Mouse (Mus musculus): ENCODE measurements at regions not wholly inside any gene's neighbourhood (a gene's known extent, or its start where the extent isn't known, plus 50 kb on each side); places are given as distances from the start of the nearest gene placed in this dataset.

DNA sequence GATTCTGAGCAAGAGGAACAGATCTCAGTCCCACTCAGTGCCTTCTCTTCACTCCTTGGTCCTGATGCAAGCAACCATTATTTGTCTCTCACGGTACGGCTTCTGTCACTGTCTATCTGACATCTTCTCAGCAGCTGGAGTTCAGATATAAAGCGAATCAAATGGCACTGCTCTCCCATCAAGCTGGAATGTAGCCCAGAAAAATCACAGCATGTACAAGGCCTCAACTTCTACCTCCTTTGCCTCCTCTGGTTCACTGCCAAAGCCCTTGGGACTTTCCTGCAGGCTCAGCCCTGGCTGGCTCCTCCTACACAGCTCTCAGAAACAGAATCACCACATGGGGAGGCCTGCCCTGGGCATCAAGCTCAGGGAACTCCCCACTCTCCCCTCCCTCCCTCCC, 107.1 kb upstream of the Prok2 start:
- no peak for DNase-seq (ENCODE audit: low read depth, low spot score)

DNA sequence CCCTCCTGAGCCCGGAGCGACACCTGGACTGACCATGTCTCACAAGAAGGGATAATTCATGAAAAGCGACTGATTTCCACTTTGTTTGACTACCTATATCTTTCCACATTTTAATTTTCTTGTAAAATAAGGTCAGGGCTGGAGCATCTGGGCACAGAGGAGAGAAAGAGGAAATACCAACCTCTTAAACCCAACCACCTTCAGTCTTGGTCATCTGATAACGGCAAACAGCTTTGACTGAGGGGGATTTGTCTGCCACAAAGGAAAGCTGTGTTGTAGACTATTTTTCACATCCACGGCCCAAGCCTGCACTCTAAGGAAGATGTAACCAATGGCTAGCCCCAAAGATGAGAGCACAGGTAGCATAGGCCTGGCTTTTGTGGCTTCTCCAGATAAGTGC, 101.4 kb upstream of the Prok2 start:
- DNase-seq (ENCODE audit: low read depth, low spot score), result no peak

DNA sequence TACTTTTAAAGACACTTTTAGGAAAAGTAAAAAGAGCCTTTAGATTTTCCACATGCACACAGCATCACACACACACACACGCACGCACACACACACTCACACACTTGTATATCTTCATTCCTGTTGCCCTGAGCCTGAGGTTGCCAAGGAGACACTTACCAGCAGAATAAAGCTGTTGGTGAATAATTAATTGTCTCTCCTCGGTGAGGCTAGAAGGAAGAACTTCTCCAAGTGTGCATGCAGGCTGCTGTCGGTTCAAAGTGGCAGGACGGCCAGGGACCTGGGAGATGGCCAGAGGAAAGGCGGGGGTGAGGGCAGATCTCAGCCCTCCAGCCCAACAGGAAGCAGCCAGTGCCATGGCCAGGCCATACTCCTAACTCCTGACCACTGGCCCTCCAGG, 98.6 kb upstream of the Prok2 start:
- no peak for DNase-seq (ENCODE audit: low read depth, low spot score)

- no peak for DNase-seq (ENCODE audit: low read depth, low spot score)
Measured at GRCm38 (mm10) chr6:99822471-99822870, 96.3 kb upstream of the Prok2 start.

- no peak for DNase-seq (ENCODE audit: low read depth, low spot score)
Measured at GRCm38 (mm10) chr6:99819255-99819929, 93.2 kb upstream of the Prok2 start.

DNA sequence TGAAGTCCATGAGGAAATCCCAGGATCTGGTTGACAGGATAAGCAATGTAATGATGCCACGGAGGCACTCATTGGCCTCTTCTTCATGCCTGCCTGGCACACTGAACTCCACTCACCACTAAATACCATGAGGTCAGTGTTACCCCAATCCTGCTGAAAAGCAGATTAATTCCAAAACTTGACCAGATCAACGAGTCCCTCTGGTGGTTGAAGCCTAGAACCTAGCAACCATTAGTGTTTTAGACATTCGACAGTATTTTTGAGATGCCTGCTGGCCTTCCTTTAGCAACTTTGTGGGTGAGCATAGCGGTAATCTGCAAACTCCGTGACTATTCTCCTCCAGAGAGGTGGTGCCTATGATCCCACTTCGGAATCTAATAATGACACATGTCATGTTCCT, 92.3 kb upstream of the Prok2 start:
- no peak for DNase-seq (ENCODE audit: low read depth, low spot score)

GRCm38 (mm10) chr6:99817245-99817644, 91.1 kb upstream of the Prok2 start:
- no peak for DNase-seq (ENCODE audit: low read depth, low spot score)

- no peak for DNase-seq (ENCODE audit: low read depth, low spot score)
Measured at GRCm38 (mm10) chr6:99813102-99813501, 86.9 kb upstream of the Prok2 start.

DNA sequence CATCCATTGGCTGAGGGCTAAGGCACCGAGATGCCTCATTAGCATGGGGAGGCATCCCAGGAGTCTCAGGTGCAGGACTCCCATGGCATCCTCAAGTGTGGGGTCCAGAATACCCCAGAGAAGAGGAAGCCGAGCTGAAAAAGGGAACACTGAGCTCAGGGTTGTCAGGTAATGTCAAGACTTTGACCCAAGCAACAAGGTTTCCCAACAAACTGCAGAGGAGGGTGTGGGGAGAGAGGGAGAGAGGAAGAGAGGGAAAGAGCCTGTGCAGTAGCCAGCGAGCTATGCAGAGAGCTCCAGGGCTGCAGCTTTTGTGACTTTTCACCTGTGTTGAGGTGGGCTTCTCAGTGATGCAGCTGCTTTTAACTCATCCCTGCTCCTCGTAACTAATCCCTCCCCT, 85.7 kb upstream of the Prok2 start:
- DNase-seq (ENCODE audit: low read depth, low spot score), result no peak

DNA sequence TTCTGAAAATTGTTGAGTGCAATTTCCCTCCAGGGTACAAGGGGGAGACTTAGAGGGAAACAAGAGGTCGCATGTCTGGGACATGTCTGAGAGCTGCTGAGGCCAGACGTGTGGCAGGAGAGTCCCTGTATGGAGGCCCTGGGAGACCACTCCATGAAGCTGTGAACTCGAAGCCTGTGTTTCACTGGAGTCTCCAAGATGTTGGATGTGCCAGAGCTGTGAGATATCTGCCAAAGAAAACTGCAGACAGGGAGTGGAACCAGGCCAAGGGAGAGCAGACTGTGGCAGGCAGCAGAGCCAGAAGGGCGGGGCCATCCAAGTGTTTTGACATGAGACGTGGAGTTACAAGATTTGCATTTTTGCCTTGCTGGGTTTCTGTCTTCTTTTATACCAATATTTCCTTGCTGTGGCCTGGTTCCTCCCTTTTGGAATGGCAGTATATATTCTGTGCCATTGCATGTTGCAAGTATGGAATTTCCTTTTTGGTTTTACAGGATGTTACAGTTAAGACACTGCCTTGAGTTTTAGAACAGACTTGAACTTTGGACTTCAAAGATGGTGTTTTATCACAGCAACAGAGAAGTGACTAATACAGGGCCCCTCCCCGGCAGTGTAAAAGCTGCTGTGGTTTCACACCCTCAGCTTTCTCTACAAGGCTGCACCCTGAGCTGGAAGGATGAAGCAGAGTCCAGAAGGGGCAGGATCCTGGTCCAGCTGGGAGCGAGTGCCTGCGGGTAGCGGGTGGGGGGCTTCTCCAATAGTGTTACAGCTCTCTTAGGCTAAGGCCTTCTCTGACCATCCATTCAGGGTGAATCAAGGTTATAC, 85.0 kb upstream of the Prok2 start:
- DNase-seq (ENCODE audit: low read depth, low spot score), result no peak

DNA sequence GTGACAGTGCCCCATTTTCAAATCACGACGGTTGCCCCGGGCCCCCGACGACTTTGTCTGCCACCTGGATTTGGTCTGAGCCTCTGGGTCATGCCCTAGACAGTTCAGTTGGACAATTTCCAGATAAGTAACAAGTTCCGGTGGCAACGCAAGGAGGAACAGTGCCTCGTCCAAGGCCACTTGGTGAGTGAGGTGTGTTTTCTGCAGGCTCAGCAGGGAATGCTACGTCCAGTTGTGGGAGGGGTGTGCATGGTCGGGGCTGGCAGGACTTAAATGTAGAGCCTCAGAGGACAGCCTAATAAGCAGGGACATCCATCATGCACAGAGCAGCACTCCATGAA, 78.7 kb upstream of the Prok2 start:
- DNase-seq (ENCODE audit: low read depth, low spot score), result no peak

- DNase-seq (ENCODE audit: low read depth, low spot score), result peak; percentile 53
Measured at GRCm38 (mm10) chr6:99803983-99804904, 78.1 kb upstream of the Prok2 start.

- DNase-seq (ENCODE audit: low read depth, low spot score), result no peak
Measured at GRCm38 (mm10) chr6:99800919-99801318, 74.7 kb upstream of the Prok2 start.

- DNase-seq (ENCODE audit: low read depth, low spot score), result no peak
Measured at GRCm38 (mm10) chr6:99800324-99800723, 74.1 kb upstream of the Prok2 start.

- DNase-seq (ENCODE audit: low read depth, low spot score), result no peak
Measured at GRCm38 (mm10) chr6:99796390-99796789, 70.2 kb upstream of the Prok2 start.

GRCm38 (mm10) chr6:99793546-99793945, 67.4 kb upstream of the Prok2 start:
- no peak for DNase-seq (ENCODE audit: low read depth, low spot score)

DNA sequence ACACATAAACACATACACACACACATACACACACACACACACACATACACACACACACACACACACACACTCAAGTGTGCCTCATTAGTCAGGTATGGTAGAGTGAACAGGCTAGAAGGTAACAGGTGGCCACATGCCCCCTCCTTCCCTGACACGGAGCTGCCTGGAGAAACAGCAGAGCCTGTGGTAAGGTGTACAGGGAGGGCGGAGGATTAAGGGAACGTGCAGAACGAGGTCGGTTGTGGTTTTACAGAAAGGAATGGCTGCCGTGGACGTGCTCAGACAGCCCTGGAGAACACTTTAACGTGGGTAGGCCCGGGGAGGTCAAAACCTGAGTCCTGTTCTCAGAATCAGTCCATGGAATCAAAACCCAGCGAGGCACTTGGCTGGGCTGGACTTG, 66.2 kb upstream of the Prok2 start:
- no peak for DNase-seq (ENCODE audit: low read depth, low spot score)

GRCm38 (mm10) chr6:99786977-99787376, 60.8 kb upstream of the Prok2 start:
- DNase-seq (ENCODE audit: low read depth, low spot score), result no peak

DNA sequence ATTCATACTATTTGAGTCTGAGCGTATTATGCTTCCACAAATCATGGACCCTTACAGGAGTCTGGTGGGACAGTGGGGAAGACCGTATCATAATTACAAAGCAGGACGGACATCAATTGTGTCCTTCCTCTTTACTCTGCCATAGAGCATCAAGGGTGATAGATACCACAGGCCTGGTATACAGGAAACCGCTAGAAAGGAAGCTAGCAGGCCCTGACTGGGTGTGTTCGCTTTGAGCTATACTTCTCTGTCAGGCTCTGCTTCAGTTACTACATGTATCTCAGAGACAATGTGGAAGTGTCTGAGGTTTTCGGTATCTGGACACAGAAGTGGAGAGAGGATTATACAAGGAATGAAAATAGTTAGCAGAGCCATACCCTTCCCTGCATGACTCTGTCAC, 59.0 kb upstream of the Prok2 start:
- DNase-seq (ENCODE audit: low read depth, low spot score), result no peak

DNA sequence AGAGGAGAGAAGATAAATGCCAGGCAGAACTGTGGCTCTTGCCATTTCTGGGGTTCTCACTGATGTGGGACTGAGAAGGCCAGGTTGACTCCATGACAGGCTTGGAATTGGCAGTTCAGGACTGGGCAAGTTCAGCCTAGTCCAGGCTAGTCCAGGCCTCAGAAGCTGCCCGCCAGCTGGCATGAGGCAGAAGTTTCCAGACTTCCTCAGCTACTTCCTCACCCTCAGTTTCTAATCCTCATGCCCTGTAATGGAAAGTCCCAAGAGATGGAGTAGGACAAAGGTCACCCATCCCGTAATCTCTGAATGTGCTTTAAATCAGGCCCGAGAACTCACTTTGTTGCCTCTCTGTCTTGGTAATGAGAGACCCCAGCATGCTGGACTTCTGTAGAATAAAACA, 58.6 kb upstream of the Prok2 start:
- no peak for DNase-seq (ENCODE audit: low read depth, low spot score)

- no peak for DNase-seq (ENCODE audit: low read depth, low spot score)
Measured at GRCm38 (mm10) chr6:99784285-99784684, 58.1 kb upstream of the Prok2 start.

DNA sequence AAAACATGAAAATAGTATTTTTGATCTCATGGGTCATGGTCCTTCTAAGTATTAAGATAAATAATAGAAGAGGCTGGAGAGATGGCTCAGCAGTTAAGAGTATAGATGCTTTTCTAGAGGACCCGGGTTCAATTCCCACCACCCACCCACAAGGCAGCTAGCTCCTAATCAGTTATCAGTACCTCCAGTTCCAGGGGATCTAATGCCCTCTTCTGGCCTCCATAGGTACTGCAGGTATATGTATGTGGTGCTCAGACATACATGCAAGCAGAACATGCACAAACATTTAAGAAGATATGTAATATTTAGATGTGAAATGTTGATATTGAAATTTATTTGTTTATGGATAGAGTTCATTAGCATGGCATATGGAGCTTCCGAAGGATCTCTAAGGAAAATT, 56.8 kb upstream of the Prok2 start:
- no peak for DNase-seq (ENCODE audit: low read depth, low spot score)

Measured in retina, adult 2 months (tissue).